Mouse (Mus musculus) lung, postnatal 0 days (tissue): ENCODE results near the gene Slc36a3. TPM values are rescaled to one million over a fixed set of nuclear protein-coding genes. Genes with fewer than 3 reads are reported as not detected.

Experiments used
- ATAC-seq: fragments of 200-750 bp; cut with Nextera tagmentation; 2 replicates; pipeline ENCODE4 v1.8.0; 2017; ENCODE audit warnings: moderate library complexity
- DNase-seq: peaks from one replicate; pipeline ENCODE4 v3.0.0-alpha.2; 2016; ENCODE audit warnings: low spot score
- H3K27ac ChIP-seq: fragments of 300-500 bp; sonication (generic); 2 replicates; pipeline ENCODE4 v1.5.1; 2014; ENCODE audit warnings: antibody characterized with exemption, mild to moderate bottlenecking, low read length, mixed read lengths
- H3K27me3 ChIP-seq: fragments of 300-500 bp; sonication (generic); replicated peaks from 2 replicates; pipeline ENCODE4 v1.6.1; 2014; ENCODE audit warnings: low read length, mixed read lengths; ENCODE audit not compliant: insufficient read depth
- H3K36me3 ChIP-seq: fragments of 300-500 bp; sonication (generic); 2 replicates; pipeline ENCODE4 v1.6.1; 2014; ENCODE audit warnings: low read length, mixed read lengths; ENCODE audit not compliant: insufficient read depth
- H3K4me1 ChIP-seq: fragments of 300-500 bp; sonication (generic); 2 replicates; pipeline ENCODE4 v1.6.1; 2014; ENCODE audit warnings: antibody characterized with exemption, low read depth, low read length, mixed read lengths; ENCODE audit not compliant: insufficient read depth
- H3K4me2 ChIP-seq: fragments of 300-500 bp; sonication (generic); replicated peaks from 2 replicates; pipeline ENCODE4 v1.6.1; 2014; ENCODE audit warnings: low read depth, mild to moderate bottlenecking, low read length, moderate library complexity, mixed read lengths
- H3K4me3 ChIP-seq: fragments of 300-500 bp; sonication (generic); 2 replicates; pipeline ENCODE4 v1.5.1; 2014; ENCODE audit warnings: low read depth, low read length
- H3K9ac ChIP-seq: fragments of 300-500 bp; sonication (generic); replicated peaks from 2 replicates; pipeline ENCODE4 v1.6.1; 2014; ENCODE audit warnings: low read depth, mild to moderate bottlenecking
- H3K9me3 ChIP-seq: fragments of 300-500 bp; sonication (generic); 2 replicates; pipeline ENCODE4 v1.6.1; 2016; ENCODE audit warnings: low read length, mixed read lengths
- CTCF ChIP-seq: IDR thresholded peaks from 2 replicates; pipeline ENCODE4 v1.5.1; 2016; ENCODE audit warnings: antibody characterized with exemption, mild to moderate bottlenecking
- EP300 ChIP-seq: IDR thresholded peaks from 2 replicates; pipeline ENCODE4 v1.6.1; 2016; ENCODE audit warnings: antibody characterized with exemption, mild to moderate bottlenecking, control low read depth
- WGBS: fragments of 180-500 bp; shearing (Covaris S2); extraction: QIAGEN DNeasy Blood & Tissue Kit; methylation state at CpG from one replicate; pipeline ENCODE4 v1.1.7; 2014; 5-methylcytosine and 5-hydroxymethylcytosine counted together
- polyA plus RNA-seq: library from polyadenylated mRNA; unstranded; fragments of >200 nt; fragmentation: Nextera tagmentation; extraction: Ambion mirVana; gene quantifications from 2 replicates; pipeline ENCODE4 v1.2.1, GENCODE M21; 2015

Gene Slc36a3
- polyA plus RNA-seq, 1 experiment from 2014 or later = not detected

DNA sequence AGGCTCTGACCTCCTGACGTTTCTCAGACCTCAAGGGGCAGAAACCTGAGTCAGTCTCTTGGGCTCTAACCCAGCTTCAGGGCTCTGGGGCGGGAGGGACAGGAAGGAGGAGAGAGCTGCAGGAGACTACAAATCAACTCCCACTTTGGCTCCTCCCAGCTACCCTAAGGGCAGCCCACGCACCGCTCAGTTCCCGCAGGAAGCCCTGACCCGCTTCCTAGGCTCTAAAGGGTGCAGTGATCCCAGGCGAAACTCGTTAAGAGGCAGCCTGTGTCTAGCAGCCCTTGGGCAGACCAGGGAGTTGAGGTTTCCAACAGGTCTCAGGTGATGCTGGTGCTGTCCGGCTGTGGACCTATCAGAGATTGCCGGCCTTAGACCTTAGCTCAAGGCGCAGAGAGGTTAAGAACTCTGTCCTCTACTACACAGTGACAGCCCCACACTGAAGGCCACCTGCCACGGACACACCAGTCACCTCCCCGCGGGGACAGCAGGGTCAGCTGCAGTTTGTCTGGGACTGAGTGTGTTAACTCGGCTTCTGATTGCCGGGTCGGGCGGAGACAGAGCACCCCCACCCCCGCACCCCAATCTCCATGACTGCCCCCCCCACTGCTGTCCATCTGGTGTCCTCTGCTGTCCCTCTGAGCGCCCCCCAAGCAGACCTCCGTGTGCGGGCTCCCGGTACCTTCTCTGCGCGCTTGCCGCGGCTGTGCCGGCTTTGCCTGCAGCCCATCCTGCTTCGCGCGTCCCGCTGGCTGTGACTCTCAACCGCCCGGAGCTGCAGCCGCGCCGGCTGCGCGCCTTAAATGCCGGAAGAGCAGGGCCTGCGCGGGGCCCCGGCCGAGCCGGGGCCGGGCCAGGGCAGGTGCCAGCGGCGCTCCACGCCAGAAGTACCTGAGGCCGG is 73.9 kb downstream of the Slc36a3 start, which contains the start of gene Ccdc69:
Gene Ccdc69, minus strand, starts transcription at position 801 of the 901 bp plus-strand sequence.
- ATAC-seq (peak; percentile 84), DNase-seq (peak; percentile 76)
- TF ChIP-seq CTCF = no peak
- TF ChIP-seq EP300 = no peak
- under 1% methylated on average over 39 of the region's 50 CpGs for WGBS
- Histone ChIP-seq H3K27ac (no peak within 1 kb of the TSS), H3K4me2 (peak within 1 kb of the TSS; percentile 94), H3K4me1 (0 out of 2 replicates have a peak, but pooled peaks cover 5% of the 10 kb centered on the region), H3K9ac (peak within 1 kb of the TSS; percentile 34), H3K36me3 (no peaks in the 10 kb centered on the region), H3K4me3 (peak within 1 kb of the TSS; percentile 46), H3K9me3 (no peaks in the 10 kb centered on the region), H3K27me3 (no peaks in the 10 kb centered on the region)

GRCm38 (mm10) chr11:55076234-55076633 is 75.3 kb downstream of the Slc36a3 start:
- Histone ChIP-seq H3K36me3 (no peaks in the 10 kb centered on the region), H3K4me3 (no peak overlapping the region), H3K9ac (no peak overlapping the region), H3K4me1 (0 out of 2 replicates have a peak, but pooled peaks cover 5% of the 10 kb centered on the region), H3K27me3 (no peaks in the 10 kb centered on the region), H3K9me3 (no peaks in the 10 kb centered on the region), H3K27ac (no peak overlapping the region), H3K4me2 (no peak overlapping the region)
- WGBS = 80% methylated on average over 5 of the region's 5 CpGs
- ATAC-seq (no peak), DNase-seq (no peak)
- TF ChIP-seq CTCF (no peak), EP300 (no peak)

- Histone ChIP-seq H3K4me1 (0 out of 2 replicates have a peak, but pooled peaks cover 5% of the 10 kb centered on the region), H3K36me3 (no peaks in the 10 kb centered on the region), H3K27me3 (no peaks in the 10 kb centered on the region), H3K4me3 (no peak overlapping the region), H3K4me2 (no peak overlapping the region), H3K27ac (no peak overlapping the region), H3K9me3 (no peaks in the 10 kb centered on the region), H3K9ac (no peak overlapping the region)
- DNase-seq (no peak), ATAC-seq (no peak)
- 21% methylated on average over 2 of the region's 2 CpGs for WGBS
- no peak for TF ChIP-seq CTCF
- no peak for TF ChIP-seq EP300
Measured at GRCm38 (mm10) chr11:55075602-55076001, 75.9 kb downstream of the Slc36a3 start.

Other genes with a start within 250 kb of the Slc36a3 start
- 342 and 535 TPM in 2 replicates for gene Gpx3, start 249.3 kb downstream of the Slc36a3 start, polyA plus RNA-seq
- gene Tnip1, start 188.8 kb downstream of the Slc36a3 start, polyA plus RNA-seq = 17.6 and 22.7 TPM in 2 replicates
- 228 and 265 TPM in 2 replicates for gene Anxa6, start 118.3 kb downstream of the Slc36a3 start, polyA plus RNA-seq
- gene Ccdc69, start 73.6 kb downstream of the Slc36a3 start, polyA plus RNA-seq = 1.4 and 1.8 TPM in 2 replicates
- gene Gm2a, start 53.6 kb downstream of the Slc36a3 start, polyA plus RNA-seq = 23.6 and 26.6 TPM in 2 replicates
- 25.4 and 32.4 TPM in 2 replicates for gene Slc36a2, start 33.4 kb upstream of the Slc36a3 start, polyA plus RNA-seq
- 1.7 and 1.8 TPM in 2 replicates for gene Slc36a1, start 52.6 kb upstream of the Slc36a3 start, polyA plus RNA-seq
- 0.23 TPM in 2 replicates for gene Fat2, start 184.9 kb upstream of the Slc36a3 start, polyA plus RNA-seq